Mouse (Mus musculus): Measurements from ENCODE around the gene Frem2.

- TF ChIP-seq CTCF (IDR thresholded peaks at IDR 0.05; ENCODE audit: insufficient read depth, low read length), result no peak
- TF ChIP-seq POLR2A (IDR thresholded peaks at IDR 0.05; ENCODE audit: borderline replicate concordance, extremely low read depth, low read depth, low read length), result no peak
These were observed 58.9 kb downstream of the Frem2 start for GRCm38 (mm10) chr3:53598153-53598800.

Data from lung, adult 2 months (tissue).